In genomic region chr11:78465568-78466180, GRCm38 (mm10) we compare ENCODE assay signal across 8 mouse cellular contexts. TPM values are rescaled to one million over a fixed set of nuclear protein-coding genes. Genes with fewer than 3 reads are reported as not detected.
A peak's percentile ranks its signal among the peaks of the same experiment; 100 is the strongest.
DNase-seq lines count a peak whose midpoint lies in the region; ATAC-seq and TF ChIP-seq lines count a peak whose summit lies in the region.

Gene Slc46a1, plus strand, starts transcription at chr11:78465697.

- H3K27me3 ChIP-seq in ES-Bruce4 (ENCODE audit: control insufficient read depth, insufficient read depth, low read length, poor library complexity, severe bottlenecking), result no peaks in the 10 kb centered on the region
- H3K27me3 ChIP-seq in forebrain, embryonic 16.5 days (replicated peaks; ENCODE audit: control insufficient read depth, insufficient read depth, low read length), result no peaks in the 10 kb centered on the region
- H3K27me3 ChIP-seq in neural tube, embryonic 15.5 days (replicated peaks), result no peaks in the 10 kb centered on the region

- intact Hi-C loops in heart, postnatal 25 days (cut with DNase I), result no loop called here

- peak; percentile 55 for DNase-seq in cerebellum, adult 11-12 months
- DNase-seq in heart, postnatal 25 days (ENCODE audit: low spot score), result peak; percentile 69
- DNase-seq in layer of hippocampus, adult 18-20 months (ENCODE audit: low spot score in 2 of 2), result peak; percentile 68 to 77
- DNase-seq in lung, adult 18-20 months, result peak; percentile 81 to 86
- DNase-seq in testis, postnatal 14 days (ENCODE audit: low spot score), result peak; percentile 89

- peak within 1 kb of the TSS; percentile 11 for H3K27ac ChIP-seq in ES-Bruce4 (ENCODE audit: insufficient read depth, low read length)
- peak within 1 kb of the TSS; percentile 76 for H3K27ac ChIP-seq in forebrain, embryonic 16.5 days (ENCODE audit: low read length)
- H3K27ac ChIP-seq in neural tube, embryonic 15.5 days (replicated peaks), result peak within 1 kb of the TSS; percentile 95

- H3K9me3 ChIP-seq in ES-Bruce4 (replicated peaks; ENCODE audit: control insufficient read depth, insufficient read depth, low read length, poor library complexity, severe bottlenecking), result no peaks in the 10 kb centered on the region
- no peaks in the 10 kb centered on the region for H3K9me3 ChIP-seq in forebrain, embryonic 16.5 days (ENCODE audit: control insufficient read depth, low read length)
- H3K9me3 ChIP-seq in neural tube, embryonic 15.5 days (replicated peaks), result no peaks in the 10 kb centered on the region; the same call in 1 of the 2 replicates

- WGBS in forebrain, embryonic 16.5 days, result under 1% methylated on average over 41 of the region's 41 CpGs
- WGBS in neural tube, embryonic 15.5 days, result under 1% methylated on average over 41 of the region's 41 CpGs

- TF ChIP-seq EP300 in ES-Bruce4 (IDR thresholded peaks at IDR 0.05; ENCODE audit: insufficient read depth, low read depth, low read length), result no peak

- H3K4me3 ChIP-seq in ES-Bruce4 (ENCODE audit: low read depth, low read length), result peak within 1 kb of the TSS; percentile 86
- peak within 1 kb of the TSS; percentile 67 for H3K4me3 ChIP-seq in forebrain, embryonic 16.5 days (replicated peaks; ENCODE audit: low read length)
- H3K4me3 ChIP-seq in neural tube, embryonic 15.5 days (replicated peaks), result peak within 1 kb of the TSS; percentile 73

- peak; percentile 93 for ATAC-seq in forebrain, embryonic 16.5 days
- ATAC-seq in neural tube, embryonic 15.5 days (ENCODE audit: low FRiP score), result peak; percentile 94

- peak within 1 kb of the TSS; percentile 76 for H3K4me2 ChIP-seq in forebrain, embryonic 16.5 days (ENCODE audit: low read length)
- peak within 1 kb of the TSS; percentile 89 for H3K4me2 ChIP-seq in neural tube, embryonic 15.5 days

- no peaks in the 10 kb centered on the region for H3K36me3 ChIP-seq in ES-Bruce4 (ENCODE audit: control insufficient read depth, insufficient read depth, low read length, poor library complexity, severe bottlenecking)
- no peaks in the 10 kb centered on the region for H3K36me3 ChIP-seq in forebrain, embryonic 16.5 days (ENCODE audit: control insufficient read depth, insufficient read depth)
- no peaks in the 10 kb centered on the region for H3K36me3 ChIP-seq in neural tube, embryonic 15.5 days

- TF ChIP-seq POLR2A in ES-Bruce4 (IDR thresholded peaks at IDR 0.05; ENCODE audit: insufficient read depth, low read length), result no peak

- TF ChIP-seq CTCF in ES-Bruce4 (IDR thresholded peaks at IDR 0.05; ENCODE audit: low read depth, low read length), result no peak

- H3K9ac ChIP-seq in ES-Bruce4 (ENCODE audit: low read depth, poor library complexity, severe bottlenecking), result peak within 1 kb of the TSS; percentile 81
- H3K9ac ChIP-seq in forebrain, embryonic 16.5 days (replicated peaks; ENCODE audit: low read depth, low read length), result peak within 1 kb of the TSS; percentile 77
- H3K9ac ChIP-seq in neural tube, embryonic 15.5 days (replicated peaks), result peak within 1 kb of the TSS; percentile 83

- H3K4me1 ChIP-seq in ES-Bruce4 (ENCODE audit: control insufficient read depth, insufficient read depth, low read length), result no peaks in the 10 kb centered on the region
- H3K4me1 ChIP-seq in forebrain, embryonic 16.5 days (replicated peaks; ENCODE audit: control insufficient read depth, insufficient read depth, low read length), result peaks cover 13% of the 10 kb centered on the region
- peaks cover 18% of the 10 kb centered on the region for H3K4me1 ChIP-seq in neural tube, embryonic 15.5 days

RNA-seq across cellular contexts. Expression of gene Slc46a1, which starts in this region (rescaled TPM):
- polyA plus RNA-seq in ES-Bruce4 (2011; ENCODE audit: insufficient read depth, insufficient read length, low read depth, missing spikeins), result 6.5 and 9.1 TPM in 2 replicates
- polyA plus RNA-seq in forebrain, embryonic 16.5 days (2015; fragmentation: Nextera tagmentation; extraction: Ambion mirVana), result 18.3 and 19.8 TPM in 2 replicates
- total RNA-seq in heart, postnatal 25 days (2021), result 1 to 10 TPM; 1.4 to 2.3 TPM
- 10 to 100 TPM; 10.9 to 11.7 TPM for total RNA-seq in layer of hippocampus, adult 18-20 months (2021)
- polyA plus RNA-seq in neural tube, embryonic 15.5 days (2015; fragmentation: Nextera tagmentation; extraction: Ambion mirVana), result 23.4 and 26.0 TPM in 2 replicates

Comparison
In these comparisons a context has a peak if more than half of its experiments do, and no peak if none do; other contexts are left out.
1. Peak in every context shown above with its lines: DNase-seq, ATAC-seq, H3K4me3 ChIP-seq and H3K27ac ChIP-seq.
2. H3K27ac ChIP-seq: peak in every context shown above with its lines; median percentile 95 in neural tube, embryonic 15.5 days; 76 in forebrain, embryonic 16.5 days; 11 in ES-Bruce4.